Mouse (Mus musculus): ENCODE data around the gene Nck1. TPM values are rescaled to one million over a fixed set of nuclear protein-coding genes. Genes with fewer than 3 reads are reported as not detected.

The Nck1 gene
- polyA plus RNA-seq (2021; fragmentation: Nextera tagmentation) = 31.8 and 33.3 TPM in 2 replicates
- long read RNA-seq, experiment 1, full-length matches to known transcripts = 29 of 37 reads
- long read RNA-seq, experiment 1, partial matches to known transcripts = 4 of 37 reads
- long read RNA-seq, experiment 1, other reads (novel, unspliced or antisense) = 4 of 37 reads
- long read RNA-seq, experiment 2, full-length matches to known transcripts = 153 of 180 reads
- long read RNA-seq, experiment 2, partial matches to known transcripts = 3 of 180 reads
- long read RNA-seq, experiment 2, other reads (novel, unspliced or antisense) = 24 of 180 reads

GRCm38 (mm10) chr9:100545715-100546593 lies at the start of gene Nck1:
Nck1 (minus strand) TSS chr9:100546134.

GRCm38 (mm10) chr9:100570626-100571233 lies 24.8 kb upstream of the Nck1 start, which contains the start of gene Slc35g2:
Slc35g2 (minus strand) TSS chr9:100571090.

GRCm38 (mm10) chr9:100486431-100486830 lies 59.5 kb downstream of the Nck1 start, which contains the start of gene Il20rb:
Il20rb (minus strand) TSS chr9:100486788.

Other genes starting within 250 kb of the Nck1 start
- gene Il20rb, start 59.3 kb downstream of the Nck1 start, polyA plus RNA-seq (2021; fragmentation: Nextera tagmentation) = 1.1 and 1.7 TPM in 2 replicates
- gene Slc35g2, start 25.0 kb upstream of the Nck1 start, polyA plus RNA-seq (2021; fragmentation: Nextera tagmentation) = 24.3 and 24.4 TPM in 2 replicates
- 3.8 and 4.5 TPM in 2 replicates for gene Stag1, start 51.7 kb upstream of the Nck1 start, polyA plus RNA-seq (2021; fragmentation: Nextera tagmentation)